Mouse (Mus musculus): ENCODE data around the gene Vcam1.

Gene Vcam1

GRCm38 (mm10) chr3:116085962-116086361 is 43.5 kb downstream of the Vcam1 start:
- no peak for DNase-seq (ENCODE audit: low spot score in 2 of 2)

GRCm38 (mm10) chr3:116080939-116081676 is 48.4 kb downstream of the Vcam1 start:
- DNase-seq (ENCODE audit: low spot score in 2 of 2): no peak

- no peak for DNase-seq (ENCODE audit: low spot score in 2 of 2)
These were observed 49.2 kb downstream of the Vcam1 start for GRCm38 (mm10) chr3:116080166-116080788.

GRCm38 (mm10) chr3:116078490-116078889 is 51.0 kb downstream of the Vcam1 start:
- peak; percentile 32 to 45 for DNase-seq (ENCODE audit: low spot score in 2 of 2)

- DNase-seq (ENCODE audit: low spot score in 2 of 2): no peak
These were observed 52.7 kb downstream of the Vcam1 start for GRCm38 (mm10) chr3:116076739-116077138.

- no peak for DNase-seq (ENCODE audit: low spot score in 2 of 2)
These were observed 56.9 kb downstream of the Vcam1 start for GRCm38 (mm10) chr3:116072584-116072983.

GRCm38 (mm10) chr3:116062141-116062540 is 67.3 kb downstream of the Vcam1 start:
- no peak for DNase-seq (ENCODE audit: low spot score in 2 of 2)

- no peak for DNase-seq (ENCODE audit: low spot score in 2 of 2)
These were observed 69.2 kb downstream of the Vcam1 start for GRCm38 (mm10) chr3:116060320-116060719.
